Mouse (Mus musculus): ENCODE measurements around the gene Ngly1. TPM values are rescaled to one million over a fixed set of nuclear protein-coding genes. Genes with fewer than 3 reads are reported as not detected.

Ngly1 gene
- polyA plus RNA-seq, 1 experiment = 14.2 TPM

- H3K27me3 ChIP-seq (ENCODE audit: control insufficient read depth) = no peaks in the 10 kb centered on the region
- H3K4me1 ChIP-seq (ENCODE audit: control insufficient read depth) = peaks cover 74% of the 10 kb centered on the region
- peak overlapping the region; percentile 76 for H3K4me3 ChIP-seq (replicated peaks)
- H3K36me3 ChIP-seq (ENCODE audit: control insufficient read depth) = peaks cover 34% of the 10 kb centered on the region
- H3K9me3 ChIP-seq (ENCODE audit: control insufficient read depth, low read length) = no peaks in the 10 kb centered on the region
- TF ChIP-seq GATA1 (IDR thresholded peaks at IDR 0.05; ENCODE audit: low read length) = no peak
- TF ChIP-seq TAL1 (IDR thresholded peaks at IDR 0.05; ENCODE audit: low read length) = no peak
Measured at GRCm38 (mm10) chr14:16250099-16250498, 1.0 kb downstream of the Ngly1 start.

- no peak overlapping the region for H3K4me3 ChIP-seq (replicated peaks)
- H3K9me3 ChIP-seq (ENCODE audit: control insufficient read depth, low read length) = no peaks in the 10 kb centered on the region
- no peak for TF ChIP-seq GATA1 (IDR thresholded peaks at IDR 0.05; ENCODE audit: low read length)
- TF ChIP-seq TAL1 (IDR thresholded peaks at IDR 0.05; ENCODE audit: low read length) = no peak
- H3K4me1 ChIP-seq (ENCODE audit: control insufficient read depth) = peaks cover 32% of the 10 kb centered on the region
- no peaks in the 10 kb centered on the region for H3K27me3 ChIP-seq (ENCODE audit: control insufficient read depth)
- H3K36me3 ChIP-seq (ENCODE audit: control insufficient read depth) = peaks cover 59% of the 10 kb centered on the region
Measured at GRCm38 (mm10) chr14:16255745-16256144, 6.7 kb downstream of the Ngly1 start.

GRCm38 (mm10) chr14:16256209-16256608 lies 7.1 kb downstream of the Ngly1 start:
- Histone ChIP-seq H3K36me3 (ENCODE audit: control insufficient read depth) (peaks cover 63% of the 10 kb centered on the region), H3K4me3 (replicated peaks) (no peak overlapping the region), H3K27me3 (ENCODE audit: control insufficient read depth) (no peaks in the 10 kb centered on the region), H3K9me3 (ENCODE audit: control insufficient read depth, low read length) (no peaks in the 10 kb centered on the region), H3K4me1 (ENCODE audit: control insufficient read depth) (peaks cover 27% of the 10 kb centered on the region)
- TF ChIP-seq TAL1 (IDR thresholded peaks at IDR 0.05; ENCODE audit: low read length) (no peak), GATA1 (IDR thresholded peaks at IDR 0.05; ENCODE audit: low read length) (no peak)

GRCm38 (mm10) chr14:16260541-16260940 lies 11.5 kb downstream of the Ngly1 start:
- H3K4me1 ChIP-seq (ENCODE audit: control insufficient read depth) = peaks cover 5% of the 10 kb centered on the region
- peaks cover 67% of the 10 kb centered on the region for H3K36me3 ChIP-seq (ENCODE audit: control insufficient read depth)
- no peak for TF ChIP-seq GATA1 (IDR thresholded peaks at IDR 0.05; ENCODE audit: low read length)
- no peaks in the 10 kb centered on the region for H3K9me3 ChIP-seq (ENCODE audit: control insufficient read depth, low read length)
- no peak overlapping the region for H3K4me3 ChIP-seq (replicated peaks)
- no peaks in the 10 kb centered on the region for H3K27me3 ChIP-seq (ENCODE audit: control insufficient read depth)

GRCm38 (mm10) chr14:16261869-16262268 lies 12.8 kb downstream of the Ngly1 start:
- Histone ChIP-seq H3K9me3 (ENCODE audit: control insufficient read depth, low read length) (no peaks in the 10 kb centered on the region), H3K4me1 (ENCODE audit: control insufficient read depth) (no peaks in the 10 kb centered on the region), H3K4me3 (replicated peaks) (no peak overlapping the region), H3K27me3 (ENCODE audit: control insufficient read depth) (no peaks in the 10 kb centered on the region), H3K36me3 (ENCODE audit: control insufficient read depth) (peaks cover 58% of the 10 kb centered on the region)
- TF ChIP-seq TAL1 (IDR thresholded peaks at IDR 0.05; ENCODE audit: low read length) (no peak), GATA1 (IDR thresholded peaks at IDR 0.05; ENCODE audit: low read length) (no peak)

- H3K4me3 ChIP-seq (replicated peaks) = no peak overlapping the region
- H3K4me1 ChIP-seq (ENCODE audit: control insufficient read depth) = no peaks in the 10 kb centered on the region
- H3K36me3 ChIP-seq (ENCODE audit: control insufficient read depth) = peaks cover 49% of the 10 kb centered on the region
- TF ChIP-seq TAL1 (IDR thresholded peaks at IDR 0.05; ENCODE audit: low read length) (no peak), GATA1 (IDR thresholded peaks at IDR 0.05; ENCODE audit: low read length) (no peak)
- no peaks in the 10 kb centered on the region for H3K27me3 ChIP-seq (ENCODE audit: control insufficient read depth)
- no peaks in the 10 kb centered on the region for H3K9me3 ChIP-seq (ENCODE audit: control insufficient read depth, low read length)
Measured at GRCm38 (mm10) chr14:16267028-16267427, 17.9 kb downstream of the Ngly1 start.

- Histone ChIP-seq H3K4me3 (replicated peaks) (no peak overlapping the region), H3K4me1 (ENCODE audit: control insufficient read depth) (no peaks in the 10 kb centered on the region), H3K27me3 (ENCODE audit: control insufficient read depth) (no peaks in the 10 kb centered on the region), H3K36me3 (ENCODE audit: control insufficient read depth) (peaks cover 55% of the 10 kb centered on the region), H3K9me3 (ENCODE audit: control insufficient read depth, low read length) (no peaks in the 10 kb centered on the region)
- TF ChIP-seq GATA1 (IDR thresholded peaks at IDR 0.05; ENCODE audit: low read length) (no peak), TAL1 (IDR thresholded peaks at IDR 0.05; ENCODE audit: low read length) (no peak)
Measured at GRCm38 (mm10) chr14:16269776-16270175, 20.7 kb downstream of the Ngly1 start.

- no peaks in the 10 kb centered on the region for H3K9me3 ChIP-seq (ENCODE audit: control insufficient read depth, low read length)
- H3K4me1 ChIP-seq (ENCODE audit: control insufficient read depth) = no peaks in the 10 kb centered on the region
- H3K4me3 ChIP-seq (replicated peaks) = no peak overlapping the region
- H3K36me3 ChIP-seq (ENCODE audit: control insufficient read depth) = peaks cover 37% of the 10 kb centered on the region
- TF ChIP-seq TAL1 (IDR thresholded peaks at IDR 0.05; ENCODE audit: low read length) (no peak), GATA1 (IDR thresholded peaks at IDR 0.05; ENCODE audit: low read length) (no peak)
- H3K27me3 ChIP-seq (ENCODE audit: control insufficient read depth) = no peaks in the 10 kb centered on the region
Measured at GRCm38 (mm10) chr14:16273677-16274076, 24.6 kb downstream of the Ngly1 start.

GRCm38 (mm10) chr14:16279196-16279595 lies 30.1 kb downstream of the Ngly1 start:
- H3K4me1 ChIP-seq (ENCODE audit: control insufficient read depth) = no peaks in the 10 kb centered on the region
- TF ChIP-seq GATA1 (IDR thresholded peaks at IDR 0.05; ENCODE audit: low read length) = no peak
- no peak for TF ChIP-seq TAL1 (IDR thresholded peaks at IDR 0.05; ENCODE audit: low read length)
- no peaks in the 10 kb centered on the region for H3K27me3 ChIP-seq (ENCODE audit: control insufficient read depth)
- H3K36me3 ChIP-seq (ENCODE audit: control insufficient read depth) = peaks cover 23% of the 10 kb centered on the region
- no peaks in the 10 kb centered on the region for H3K9me3 ChIP-seq (ENCODE audit: control insufficient read depth, low read length)
- no peak overlapping the region for H3K4me3 ChIP-seq (replicated peaks)

- H3K36me3 ChIP-seq (ENCODE audit: control insufficient read depth) = peaks cover 26% of the 10 kb centered on the region
- no peak overlapping the region for H3K4me3 ChIP-seq (replicated peaks)
- H3K27me3 ChIP-seq (ENCODE audit: control insufficient read depth) = no peaks in the 10 kb centered on the region
- H3K9me3 ChIP-seq (ENCODE audit: control insufficient read depth, low read length) = no peaks in the 10 kb centered on the region
- H3K4me1 ChIP-seq (ENCODE audit: control insufficient read depth) = no peaks in the 10 kb centered on the region
- TF ChIP-seq TAL1 (IDR thresholded peaks at IDR 0.05; ENCODE audit: low read length) (no peak), GATA1 (IDR thresholded peaks at IDR 0.05; ENCODE audit: low read length) (no peak)
Measured at GRCm38 (mm10) chr14:16283966-16284365, 34.9 kb downstream of the Ngly1 start.
